Mouse (Mus musculus) testis, adult 2 months (tissue): ENCODE measurements at regions not wholly inside any gene's neighbourhood (a gene's known extent, or its start where the extent isn't known, plus 50 kb on each side); places are given as distances from the start of the nearest gene placed in this dataset.
"Not testable (repeated sequence)": the region's sequence is repeated elsewhere in the genome, so short reads cannot be mapped to it uniquely, and the experiment has no call there.

Experiments used
- CTCF ChIP-seq: fragments of 200-500 bp; IDR thresholded peaks from 2 replicates; pipeline ENCODE4 v1.5.1; 2012; ENCODE audit warnings: low read depth, mild to moderate bottlenecking, inconsistent platforms, low read length, moderate library complexity; ENCODE audit not compliant: control insufficient read depth, insufficient read depth, insufficient replicate concordance
- POLR2A ChIP-seq: fragments of 200-500 bp; IDR thresholded peaks from 2 replicates; pipeline ENCODE4 v1.6.1; 2012; ENCODE audit warnings: low read depth, mild to moderate bottlenecking, inconsistent platforms, low read length, moderate library complexity; ENCODE audit not compliant: control insufficient read depth

DNA sequence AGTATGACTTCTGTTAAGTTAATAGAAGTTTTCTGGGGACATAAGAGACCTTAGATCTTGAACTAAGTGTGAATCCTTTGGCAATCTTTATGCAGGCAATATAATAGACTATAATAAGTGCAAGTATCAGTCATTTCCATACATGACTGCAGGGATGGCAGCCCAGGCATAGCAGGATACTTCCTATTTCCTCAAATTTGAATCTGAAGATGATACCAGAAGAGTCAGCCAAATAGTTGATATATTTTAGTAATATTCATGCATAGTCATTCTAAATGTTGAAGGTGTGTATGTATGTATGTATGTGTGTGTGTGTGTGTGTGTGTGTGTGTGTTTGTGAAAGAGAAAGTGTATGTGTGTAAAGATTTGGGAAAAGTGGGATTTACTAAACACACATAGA, 64.3 kb downstream of the Prl2c2 start:
- not testable (repeated sequence) for TF ChIP-seq POLR2A, CTCF
